Mouse (Mus musculus) bone marrow macrophage, adult 2 months (primary cell): ENCODE results near the gene Mlc1. TPM values are rescaled to one million over a fixed set of nuclear protein-coding genes. Genes with fewer than 3 reads are reported as not detected.

Experiments
- H3K27ac ChIP-seq: 2 replicates; pipeline ENCODE4 v1.5.1; 2012; ENCODE audit warnings: low read depth, low read length; ENCODE audit not compliant: insufficient read depth
- H3K4me1 ChIP-seq: 2 replicates; pipeline ENCODE4 v1.6.1; 2012; ENCODE audit warnings: low read length; ENCODE audit not compliant: control insufficient read depth, insufficient read depth
- H3K4me3 ChIP-seq: 2 replicates; pipeline ENCODE4 v1.5.1; 2012; ENCODE audit warnings: mild to moderate bottlenecking, low read length, moderate library complexity; ENCODE audit not compliant: insufficient read depth
- CTCF ChIP-seq: IDR thresholded peaks from 2 replicates; pipeline ENCODE4 v1.5.1; 2012; ENCODE audit warnings: low read depth, mild to moderate bottlenecking, low read length, moderate library complexity
- POLR2A ChIP-seq: IDR thresholded peaks from 2 replicates; pipeline ENCODE4 v1.6.1; 2012; ENCODE audit warnings: mild to moderate bottlenecking, low read depth, low read length, borderline replicate concordance
- polyA plus RNA-seq: library from polyadenylated mRNA; stranded (reverse); fragments of >200 nt; gene quantifications from 2 replicates; pipeline ENCODE4 v1.2.4, GENCODE M21; 2012; ENCODE audit not compliant: missing spikeins, insufficient read depth, insufficient read length

Mlc1 gene
- polyA plus RNA-seq, 1 experiment, result not detected

- H3K4me3 ChIP-seq, result no peak overlapping the region
- no peak overlapping the region for H3K27ac ChIP-seq
- TF ChIP-seq CTCF (no peak), POLR2A (no peak)
These were observed 10.4 kb upstream of the Mlc1 start for GRCm38 (mm10) chr15:88989236-88989635.

GRCm38 (mm10) chr15:88982534-88983079, 3.8 kb upstream of the Mlc1 start, which contains the start of gene Mov10l1:
TSS of gene Mov10l1 (plus strand) at chr15:88982909.
- Histone ChIP-seq H3K4me1 (no peaks in the 10 kb centered on the region), H3K4me3 (no peak within 1 kb of the TSS), H3K27ac (no peak within 1 kb of the TSS)
- no peak for TF ChIP-seq CTCF
- TF ChIP-seq POLR2A, result no peak

More at GRCm38 (mm10) chr15:88989236-88989635, 10.4 kb upstream of the Mlc1 start:
- peaks cover 7% of the 10 kb centered on the region for H3K4me1 ChIP-seq

DNA sequence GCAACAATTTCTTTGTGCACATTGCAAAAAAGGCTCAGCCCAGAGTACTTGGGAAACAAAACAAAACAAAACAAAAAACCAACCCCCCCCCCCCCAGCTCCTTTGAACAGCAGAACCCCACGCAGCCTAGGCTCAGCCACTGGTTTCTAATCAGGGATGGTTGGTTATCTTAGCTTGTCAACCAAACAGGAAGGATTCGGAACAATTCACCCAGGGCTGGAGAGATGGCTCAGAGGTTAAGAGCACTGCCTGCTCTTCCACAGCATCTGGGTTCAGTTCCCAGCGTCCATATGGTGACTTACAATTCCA, 285 bp upstream of the Mlc1 start:
- TF ChIP-seq POLR2A (no peak), CTCF (no peak)
- no peak overlapping the region for H3K4me3 ChIP-seq
- no peaks in the 10 kb centered on the region for H3K4me1 ChIP-seq
- H3K27ac ChIP-seq, result no peak overlapping the region

DNA sequence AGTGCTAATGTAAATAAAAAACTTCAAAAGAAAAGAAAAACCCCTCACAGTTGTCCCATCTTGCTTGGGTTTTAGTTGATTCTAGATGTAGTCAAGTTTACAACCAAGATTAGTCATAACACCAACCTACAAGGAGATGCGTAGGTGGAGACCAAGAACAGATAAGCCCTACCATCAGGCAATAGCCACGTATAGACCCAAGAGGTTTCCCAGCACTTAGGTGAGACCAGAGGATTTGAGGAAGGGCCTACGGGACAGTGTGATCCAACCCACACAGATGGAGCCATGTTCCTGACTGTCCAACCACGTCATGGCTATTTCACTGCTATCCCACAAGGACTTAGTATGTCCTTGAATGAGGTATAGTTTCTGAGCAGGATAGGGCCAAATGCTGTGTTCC, 6.5 kb downstream of the Mlc1 start:
- no peak overlapping the region for H3K27ac ChIP-seq

GRCm38 (mm10) chr15:88964070-88964578, 14.7 kb downstream of the Mlc1 start:
- Histone ChIP-seq H3K4me3 (no peak overlapping the region), H3K27ac (no peak overlapping the region), H3K4me1 (no peaks in the 10 kb centered on the region)
- TF ChIP-seq POLR2A, result no peak
- no peak for TF ChIP-seq CTCF

More for the DNA sequence above, 6.5 kb downstream of the Mlc1 start:
- no peak for TF ChIP-seq POLR2A
- no peak for TF ChIP-seq CTCF
- Histone ChIP-seq H3K4me1 (0 out of 2 replicates have a peak, but pooled peaks cover 2% of the 10 kb centered on the region), H3K4me3 (no peak overlapping the region)

DNA sequence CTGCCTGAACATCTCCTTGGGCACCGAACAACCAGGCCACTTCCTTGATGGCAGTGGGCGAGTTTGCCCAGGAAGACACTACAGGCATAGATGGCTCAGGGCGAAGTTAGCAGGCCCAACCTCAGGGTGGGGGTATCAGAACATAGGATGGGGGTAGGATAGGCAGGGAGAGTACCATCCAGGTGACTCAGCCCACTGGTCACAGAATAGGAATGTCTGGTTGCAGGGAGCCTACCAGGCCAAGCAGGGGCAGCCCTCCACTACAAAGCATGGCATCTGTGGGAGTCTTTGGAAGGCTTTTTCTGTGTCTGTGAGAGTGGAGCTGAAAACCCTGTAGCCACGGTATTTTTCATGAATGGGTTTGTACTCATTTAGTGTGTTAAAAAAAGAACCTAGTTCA, 21.3 kb downstream of the Mlc1 start:
- Histone ChIP-seq H3K27ac (no peak overlapping the region), H3K4me3 (no peak overlapping the region), H3K4me1 (peaks cover 5% of the 10 kb centered on the region)
- TF ChIP-seq POLR2A (no peak), CTCF (no peak)

DNA sequence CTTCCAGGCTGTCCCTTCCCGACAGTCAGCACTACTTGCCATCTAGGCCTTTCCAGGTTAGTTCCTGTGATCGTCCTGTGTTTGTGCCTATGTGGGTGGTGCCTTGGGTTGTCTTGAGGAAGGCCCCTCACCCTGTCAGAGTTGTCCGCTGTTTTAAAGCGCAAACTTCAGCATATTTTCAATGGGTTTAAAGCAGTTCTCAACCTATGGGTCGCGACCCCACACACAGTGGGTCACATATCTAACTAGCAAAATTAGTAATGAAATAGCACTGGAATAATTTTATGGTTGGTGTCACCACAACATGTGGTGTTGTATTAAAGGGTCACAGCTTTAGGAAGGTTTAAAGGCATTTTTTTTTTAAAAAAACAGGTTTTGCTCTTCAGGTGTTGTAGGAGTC, 23.5 kb downstream of the Mlc1 start:
- peaks cover 5% of the 10 kb centered on the region for H3K4me1 ChIP-seq
- H3K27ac ChIP-seq, result no peak overlapping the region
- TF ChIP-seq CTCF (no peak), POLR2A (no peak)
- H3K4me3 ChIP-seq, result no peak overlapping the region

GRCm38 (mm10) chr15:88954368-88955072, 24.3 kb downstream of the Mlc1 start, which contains the start of gene Ttll8:
TSS of gene Ttll8 (minus strand) at chr15:88954418.
- TF ChIP-seq POLR2A (no peak), CTCF (no peak)
- Histone ChIP-seq H3K27ac (no peak within 1 kb of the TSS), H3K4me3 (peak within 1 kb of the TSS; percentile 25)

DNA sequence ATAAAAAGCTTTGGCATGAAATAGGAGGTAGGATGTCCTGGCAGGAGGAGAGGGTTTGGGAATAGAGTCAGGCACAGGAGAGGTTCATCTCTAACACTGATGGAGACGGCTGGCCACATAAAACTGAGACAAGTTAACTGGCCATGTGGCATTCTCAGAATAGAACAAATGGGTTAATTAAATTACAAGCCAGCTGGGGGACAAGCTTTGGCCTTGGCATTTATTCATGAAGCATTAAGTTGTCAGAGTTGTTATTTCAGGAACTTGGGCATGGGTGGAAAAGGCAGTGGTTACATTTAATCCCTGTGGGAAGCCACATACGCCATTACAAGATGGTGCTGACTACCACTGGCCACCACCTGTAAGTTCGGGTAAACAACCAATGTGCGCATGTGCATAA, 27.6 kb downstream of the Mlc1 start:
- H3K4me3 ChIP-seq, result no peak overlapping the region
- TF ChIP-seq POLR2A (no peak), CTCF (no peak)
- no peak overlapping the region for H3K27ac ChIP-seq
- H3K4me1 ChIP-seq, result peaks cover 5% of the 10 kb centered on the region

More at GRCm38 (mm10) chr15:88954368-88955072, 24.3 kb downstream of the Mlc1 start, which contains the start of gene Ttll8:
- peaks cover 5% of the 10 kb centered on the region for H3K4me1 ChIP-seq

DNA sequence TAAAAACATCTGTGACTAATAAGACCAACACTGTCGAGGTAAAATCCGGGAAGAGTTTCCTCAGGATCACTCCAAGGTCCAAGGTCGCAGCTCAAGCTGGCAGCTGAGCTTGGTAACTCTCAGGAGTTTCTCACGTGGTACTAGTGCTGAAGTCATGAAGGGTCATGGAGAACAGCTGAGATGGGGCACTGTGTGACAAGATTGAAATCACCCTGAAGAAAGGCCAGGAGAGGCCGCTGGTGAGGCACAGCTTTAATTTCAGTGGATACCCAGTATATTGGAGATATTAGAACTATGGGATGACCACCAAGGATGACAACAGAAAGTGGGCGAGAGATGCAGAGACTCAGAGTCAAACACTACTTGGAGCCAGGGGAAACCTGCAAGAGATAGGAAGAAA, 32.0 kb downstream of the Mlc1 start:
- peaks cover 5% of the 10 kb centered on the region for H3K4me1 ChIP-seq
- TF ChIP-seq CTCF, result no peak
- H3K27ac ChIP-seq, result no peak overlapping the region
- H3K4me3 ChIP-seq, result no peak overlapping the region
